Mouse (Mus musculus): Measurements from ENCODE around the gene Dock3. TPM values are rescaled to one million over a fixed set of nuclear protein-coding genes. Genes with fewer than 3 reads are reported as not detected.
"Not testable (repeated sequence)": the region's sequence is repeated elsewhere in the genome, so short reads cannot be mapped to it uniquely, and the experiment has no call there.

The Dock3 gene
- polyA plus RNA-seq, 1 experiment from 2014 or later = 0.46 TPM

DNA sequence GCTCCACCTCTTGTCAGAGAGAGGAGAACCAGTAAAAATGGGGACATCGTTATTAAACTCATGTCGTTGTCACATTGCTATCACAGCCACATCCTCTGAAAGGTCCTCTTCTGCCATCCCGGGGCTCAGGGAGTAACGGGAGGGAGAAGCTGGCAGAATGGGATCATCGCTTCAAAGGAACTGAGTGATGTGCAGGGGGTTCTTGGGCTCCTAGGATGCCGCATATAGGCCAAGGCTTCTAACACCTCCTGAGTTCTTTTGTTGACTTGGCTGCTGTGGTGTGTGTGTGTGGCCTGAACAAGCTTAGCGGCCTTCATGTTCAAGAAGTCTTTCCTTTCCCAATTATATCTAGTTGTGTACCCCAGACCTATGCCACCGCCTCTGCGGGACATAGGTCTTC is 431 bp upstream of the Dock3 start:
- H3K27me3 ChIP-seq (ENCODE audit: control insufficient read depth, insufficient read depth, low read length) = peaks cover 49% of the 10 kb centered on the region
- DNase-seq (ENCODE audit: low spot score) (no peak), ATAC-seq (replicated peaks; ENCODE audit: insufficient number of reproducible peaks, low FRiP score, low TSS enrichment, low read depth) (no peak)
- no peaks in the 10 kb centered on the region for H3K36me3 ChIP-seq (replicated peaks; ENCODE audit: control insufficient read depth, insufficient read depth, low read depth, low read length)
- H3K4me3 ChIP-seq (ENCODE audit: low read depth, low read length) = peak overlapping the region; percentile 60
- peak overlapping the region; percentile 99 for H3K4me2 ChIP-seq (ENCODE audit: low read depth, low read length)
- WGBS = 27% methylated on average over 9 of the region's 9 CpGs
- H3K4me1 ChIP-seq (ENCODE audit: control insufficient read depth, insufficient read depth, low read length) = peaks cover 3% of the 10 kb centered on the region; the same call in 1 of the 2 replicates
- H3K9ac ChIP-seq (replicated peaks; ENCODE audit: low read length) = peak overlapping the region; percentile 58; the same call in 1 of the 2 replicates
- H3K27ac ChIP-seq (replicated peaks; ENCODE audit: low read depth, low read length) = no peak overlapping the region
- no peaks in the 10 kb centered on the region for H3K9me3 ChIP-seq (replicated peaks; ENCODE audit: control insufficient read depth, low read length)

- WGBS = 3% methylated on average over 23 of the region's 50 CpGs
- no peaks in the 10 kb centered on the region for H3K36me3 ChIP-seq (replicated peaks; ENCODE audit: control insufficient read depth, insufficient read depth, low read depth, low read length)
- no peaks in the 10 kb centered on the region for H3K9me3 ChIP-seq (replicated peaks; ENCODE audit: control insufficient read depth, low read length)
- H3K4me3 ChIP-seq (ENCODE audit: low read depth, low read length) = peak overlapping the region; percentile 60
- ATAC-seq (replicated peaks; ENCODE audit: insufficient number of reproducible peaks, low FRiP score, low TSS enrichment, low read depth) (peak; percentile 86), DNase-seq (ENCODE audit: low spot score) (peak; percentile 40)
- H3K9ac ChIP-seq (replicated peaks; ENCODE audit: low read length) = peak overlapping the region; percentile 58
- peaks cover 49% of the 10 kb centered on the region for H3K27me3 ChIP-seq (ENCODE audit: control insufficient read depth, insufficient read depth, low read length)
- H3K4me1 ChIP-seq (ENCODE audit: control insufficient read depth, insufficient read depth, low read length) = peaks cover 3% of the 10 kb centered on the region; the same call in 1 of the 2 replicates
- H3K27ac ChIP-seq (replicated peaks; ENCODE audit: low read depth, low read length) = no peak overlapping the region
- H3K4me2 ChIP-seq (ENCODE audit: low read depth, low read length) = peak overlapping the region; percentile 99
Observed at GRCm38 (mm10) chr9:107230991-107231538, 644 bp downstream of the Dock3 start.

DNA sequence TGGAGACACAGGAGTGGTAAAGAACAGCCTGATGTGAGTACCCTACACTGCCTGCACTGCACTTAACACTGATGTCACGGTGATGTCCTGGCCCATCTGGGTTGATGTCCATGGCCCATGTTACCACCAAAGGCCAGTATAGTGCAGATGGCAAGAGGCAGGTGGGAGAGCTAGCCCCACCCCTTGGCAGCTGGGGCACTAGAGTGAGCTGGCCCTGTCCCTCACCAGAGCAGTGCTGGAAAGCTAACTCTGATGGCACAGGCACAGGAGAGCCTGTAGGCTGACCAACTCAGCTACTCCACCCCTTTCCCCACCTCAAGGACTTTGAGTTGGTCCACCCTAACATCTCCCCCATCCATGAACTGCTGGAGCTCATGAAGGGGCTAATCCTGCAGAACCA is 7.1 kb downstream of the Dock3 start:
- H3K4me1 ChIP-seq (ENCODE audit: control insufficient read depth, insufficient read depth, low read length) = no peaks in the 10 kb centered on the region
- 83% methylated on average over 1 of the region's 1 CpGs for WGBS
- ATAC-seq (replicated peaks; ENCODE audit: insufficient number of reproducible peaks, low FRiP score, low TSS enrichment, low read depth) = no peak

GRCm38 (mm10) chr9:107174831-107175230 is 56.9 kb downstream of the Dock3 start:
- H3K4me1 ChIP-seq (ENCODE audit: control insufficient read depth, insufficient read depth, low read length); ATAC-seq (replicated peaks; ENCODE audit: insufficient number of reproducible peaks, low FRiP score, low TSS enrichment, low read depth); H3K9ac ChIP-seq (replicated peaks; ENCODE audit: low read length); H3K27ac ChIP-seq (replicated peaks; ENCODE audit: low read depth, low read length); H3K4me2 ChIP-seq (ENCODE audit: low read depth, low read length); H3K4me3 ChIP-seq (ENCODE audit: low read depth, low read length); DNase-seq (ENCODE audit: low spot score); H3K9me3 ChIP-seq (replicated peaks; ENCODE audit: control insufficient read depth, low read length); H3K36me3 ChIP-seq (replicated peaks; ENCODE audit: control insufficient read depth, insufficient read depth, low read depth, low read length); H3K27me3 ChIP-seq (ENCODE audit: control insufficient read depth, insufficient read depth, low read length): not testable (repeated sequence)
- WGBS = 96% methylated on average over 1 of the region's 1 CpGs

More for the DNA sequence above, 7.1 kb downstream of the Dock3 start:
- Histone ChIP-seq H3K36me3 (replicated peaks; ENCODE audit: control insufficient read depth, insufficient read depth, low read depth, low read length) (no peaks in the 10 kb centered on the region), H3K9ac (replicated peaks; ENCODE audit: low read length) (no peak overlapping the region), H3K4me3 (ENCODE audit: low read depth, low read length) (no peak overlapping the region), H3K27ac (replicated peaks; ENCODE audit: low read depth, low read length) (no peak overlapping the region), H3K4me2 (ENCODE audit: low read depth, low read length) (no peak overlapping the region), H3K9me3 (replicated peaks; ENCODE audit: control insufficient read depth, low read length) (no peaks in the 10 kb centered on the region), H3K27me3 (ENCODE audit: control insufficient read depth, insufficient read depth, low read length) (0 out of 2 replicates have a peak, but pooled peaks cover 3% of the 10 kb centered on the region)
- no peak for DNase-seq (ENCODE audit: low spot score)

DNA sequence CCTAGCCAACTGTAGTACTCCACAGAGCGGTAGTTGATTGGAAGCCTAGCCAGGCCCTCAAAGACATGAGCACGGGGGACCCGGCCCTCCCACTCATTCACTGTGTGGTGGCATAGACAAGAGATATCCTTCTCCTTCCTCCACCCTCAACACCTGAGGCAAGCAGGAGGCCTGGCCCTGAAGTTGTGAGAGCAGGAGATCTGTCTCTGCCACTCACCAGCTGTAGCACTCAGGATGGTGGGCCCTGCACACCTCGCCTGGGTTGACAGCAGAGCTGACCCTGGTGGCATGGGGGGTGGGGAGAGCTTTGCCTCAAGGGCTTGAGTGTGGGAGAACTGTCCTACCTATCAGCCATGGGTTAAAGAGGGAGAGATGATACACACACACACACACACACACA is 65.9 kb downstream of the Dock3 start:
- DNase-seq (ENCODE audit: low spot score) = no peak
- Histone ChIP-seq H3K9ac (replicated peaks; ENCODE audit: low read length) (no peak overlapping the region), H3K27me3 (ENCODE audit: control insufficient read depth, insufficient read depth, low read length) (no peaks in the 10 kb centered on the region), H3K27ac (replicated peaks; ENCODE audit: low read depth, low read length) (no peak overlapping the region), H3K4me3 (ENCODE audit: low read depth, low read length) (no peak overlapping the region), H3K9me3 (replicated peaks; ENCODE audit: control insufficient read depth, low read length) (no peaks in the 10 kb centered on the region), H3K4me1 (ENCODE audit: control insufficient read depth, insufficient read depth, low read length) (no peaks in the 10 kb centered on the region), H3K36me3 (replicated peaks; ENCODE audit: control insufficient read depth, insufficient read depth, low read depth, low read length) (no peaks in the 10 kb centered on the region), H3K4me2 (ENCODE audit: low read depth, low read length) (no peak overlapping the region)
- 89% methylated on average over 4 of the region's 4 CpGs for WGBS
- ATAC-seq (replicated peaks; ENCODE audit: insufficient number of reproducible peaks, low FRiP score, low TSS enrichment, low read depth) = no peak

DNA sequence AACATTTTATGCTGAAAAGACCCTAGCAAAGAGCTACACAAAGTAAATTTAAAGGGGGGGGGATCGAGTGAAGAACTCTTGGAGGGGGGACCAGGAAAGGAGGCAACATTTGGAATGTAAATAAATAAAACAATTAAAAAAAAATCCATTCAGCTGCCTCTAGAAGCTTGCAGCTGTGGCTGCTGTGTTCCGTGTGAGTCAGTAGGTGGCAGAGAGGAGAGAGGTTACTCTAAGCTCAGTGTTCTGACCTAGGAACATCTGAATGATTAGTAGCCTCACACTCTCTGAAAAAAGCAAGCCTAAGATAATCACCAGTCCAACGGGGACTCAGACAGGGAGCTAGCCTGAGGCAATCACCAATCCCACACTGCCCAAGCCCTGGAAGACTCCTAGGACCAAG is 66.9 kb downstream of the Dock3 start:
- no peak for ATAC-seq (replicated peaks; ENCODE audit: insufficient number of reproducible peaks, low FRiP score, low TSS enrichment, low read depth)

DNA sequence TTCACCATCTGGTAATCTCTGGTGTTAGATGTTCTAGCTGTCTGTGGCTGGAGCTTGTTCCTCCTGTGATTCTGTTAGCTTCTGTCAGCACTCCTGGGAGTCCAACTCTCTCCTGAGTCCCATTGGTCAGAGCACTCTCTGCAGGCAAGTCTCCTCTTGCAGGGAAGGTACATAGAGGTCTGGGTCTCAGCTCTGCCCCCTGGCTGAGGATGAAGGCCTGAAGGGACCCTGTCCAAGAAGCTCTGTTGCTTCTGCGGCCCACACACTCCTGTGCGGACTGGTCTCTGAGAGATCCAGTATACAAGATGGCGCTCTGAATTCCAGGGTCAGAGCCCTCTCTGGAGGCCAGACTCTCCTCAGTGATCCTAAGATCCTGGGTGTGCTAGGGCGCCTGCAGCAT is 75.3 kb downstream of the Dock3 start:
- not testable (repeated sequence) for DNase-seq (ENCODE audit: low spot score); ATAC-seq (replicated peaks; ENCODE audit: insufficient number of reproducible peaks, low FRiP score, low TSS enrichment, low read depth); H3K9ac ChIP-seq (replicated peaks; ENCODE audit: low read length); H3K27me3 ChIP-seq (ENCODE audit: control insufficient read depth, insufficient read depth, low read length); H3K4me1 ChIP-seq (ENCODE audit: control insufficient read depth, insufficient read depth, low read length); H3K4me3 ChIP-seq (ENCODE audit: low read depth, low read length); H3K27ac ChIP-seq (replicated peaks; ENCODE audit: low read depth, low read length); H3K4me2 ChIP-seq (ENCODE audit: low read depth, low read length); H3K9me3 ChIP-seq (replicated peaks; ENCODE audit: control insufficient read depth, low read length); H3K36me3 ChIP-seq (replicated peaks; ENCODE audit: control insufficient read depth, insufficient read depth, low read depth, low read length)
- WGBS = 80% methylated on average over 4 of the region's 4 CpGs

More for the DNA sequence above, 66.9 kb downstream of the Dock3 start:
- 25% methylated on average over 3 of the region's 3 CpGs for WGBS
- DNase-seq (ENCODE audit: low spot score) = peak; percentile 4
- H3K9me3 ChIP-seq (replicated peaks; ENCODE audit: control insufficient read depth, low read length) = no peaks in the 10 kb centered on the region
- no peak overlapping the region for H3K9ac ChIP-seq (replicated peaks; ENCODE audit: low read length)
- no peaks in the 10 kb centered on the region for H3K27me3 ChIP-seq (ENCODE audit: control insufficient read depth, insufficient read depth, low read length)
- no peak overlapping the region for H3K4me3 ChIP-seq (ENCODE audit: low read depth, low read length)
- no peak overlapping the region for H3K4me2 ChIP-seq (ENCODE audit: low read depth, low read length)
- H3K27ac ChIP-seq (replicated peaks; ENCODE audit: low read depth, low read length) = no peak overlapping the region
- H3K36me3 ChIP-seq (replicated peaks; ENCODE audit: control insufficient read depth, insufficient read depth, low read depth, low read length) = no peaks in the 10 kb centered on the region
- no peaks in the 10 kb centered on the region for H3K4me1 ChIP-seq (ENCODE audit: control insufficient read depth, insufficient read depth, low read length)

DNA sequence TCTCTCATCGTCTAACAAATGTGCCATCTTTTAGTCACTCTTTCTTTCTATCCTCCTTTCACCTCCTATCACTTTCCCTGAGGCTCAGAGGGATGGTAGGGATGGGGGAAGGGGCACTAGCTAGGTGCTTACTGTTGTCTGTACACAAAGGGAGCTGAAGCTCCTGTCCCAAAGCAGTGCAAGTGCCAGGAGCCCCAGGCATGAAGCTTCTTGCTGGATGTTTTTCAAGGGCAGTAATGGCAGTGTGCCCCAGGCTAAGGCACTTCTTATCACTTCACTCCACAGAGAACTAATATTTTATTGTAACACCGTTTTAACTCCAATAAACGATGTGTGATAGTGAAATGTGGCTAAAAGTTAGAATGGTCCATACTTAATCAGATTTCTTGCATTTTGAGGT is 118.9 kb downstream of the Dock3 start:
- Histone ChIP-seq H3K4me3 (ENCODE audit: low read depth, low read length) (no peak overlapping the region), H3K4me2 (ENCODE audit: low read depth, low read length) (no peak overlapping the region), H3K9me3 (replicated peaks; ENCODE audit: control insufficient read depth, low read length) (no peaks in the 10 kb centered on the region), H3K36me3 (replicated peaks; ENCODE audit: control insufficient read depth, insufficient read depth, low read depth, low read length) (no peaks in the 10 kb centered on the region), H3K27ac (replicated peaks; ENCODE audit: low read depth, low read length) (no peak overlapping the region), H3K27me3 (ENCODE audit: control insufficient read depth, insufficient read depth, low read length) (no peaks in the 10 kb centered on the region), H3K4me1 (ENCODE audit: control insufficient read depth, insufficient read depth, low read length) (no peaks in the 10 kb centered on the region), H3K9ac (replicated peaks; ENCODE audit: low read length) (no peak overlapping the region)
- no peak for ATAC-seq (replicated peaks; ENCODE audit: insufficient number of reproducible peaks, low FRiP score, low TSS enrichment, low read depth)
- WGBS = 62% methylated on average over 3 of the region's 3 CpGs
- no peak for DNase-seq (ENCODE audit: low spot score)
